Mouse (Mus musculus): ENCODE measurements around the gene Pdp2.
A peak's percentile ranks its signal among the peaks of the same experiment; 100 is the strongest.
"Not testable (repeated sequence)": the region's sequence is repeated elsewhere in the genome, so short reads cannot be mapped to it uniquely, and the experiment has no call there.

Gene Pdp2

GRCm38 (mm10) chr8:104591133-104591834 lies at the start of gene Pdp2:
Gene Pdp2 (plus strand): TSS chr8:104591451.
- DNase-seq (ENCODE audit: low read depth, low spot score) = peak; percentile 84

GRCm38 (mm10) chr8:104541515-104541880 lies 49.8 kb upstream of the Pdp2 start:
- DNase-seq (ENCODE audit: low read depth, low spot score) = no peak

DNA sequence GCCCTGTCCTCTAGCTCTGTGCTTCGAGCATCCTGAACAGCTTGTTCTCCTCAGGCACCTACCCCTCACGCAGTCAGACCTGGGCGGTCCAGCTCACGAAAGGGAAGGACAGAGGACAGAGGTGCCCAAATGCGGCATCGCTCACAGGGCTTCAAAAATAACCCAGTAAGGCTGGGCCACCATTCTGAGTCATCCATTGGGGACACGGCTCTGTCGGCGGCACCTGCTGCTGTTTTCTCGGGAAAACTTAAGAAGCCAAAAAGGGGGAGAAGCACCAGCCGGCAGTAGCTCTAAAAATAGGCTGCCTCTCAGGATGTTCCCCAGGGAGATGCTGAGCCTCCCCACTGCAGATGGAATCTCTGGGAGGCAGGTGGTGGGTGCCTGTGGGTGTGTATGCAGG lies 49.1 kb upstream of the Pdp2 start:
- DNase-seq (ENCODE audit: low read depth, low spot score) = no peak

- DNase-seq (ENCODE audit: low read depth, low spot score) = no peak
Measured at GRCm38 (mm10) chr8:104543440-104544045, 47.7 kb upstream of the Pdp2 start.

DNA sequence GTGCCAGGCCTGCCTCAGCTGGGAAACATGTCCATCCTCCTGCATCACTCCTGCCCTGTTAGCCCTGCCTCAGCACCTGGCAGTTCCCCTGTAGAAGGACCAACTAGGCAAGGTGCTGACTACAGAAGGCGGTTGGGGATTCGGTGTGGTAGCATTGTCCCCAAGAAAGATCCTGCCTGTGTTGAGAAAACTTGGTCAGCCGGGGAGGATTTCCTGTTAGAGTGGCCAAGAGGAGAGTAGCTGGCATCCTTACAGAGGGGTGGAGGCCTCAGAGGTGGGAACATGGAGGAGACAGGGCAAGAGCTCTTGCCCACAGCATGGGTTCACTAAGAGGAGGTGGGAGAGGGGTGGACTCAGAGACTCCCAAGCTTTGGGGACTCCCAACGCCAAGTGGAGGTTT lies 36.1 kb upstream of the Pdp2 start:
- no peak for DNase-seq (ENCODE audit: low read depth, low spot score)

GRCm38 (mm10) chr8:104557226-104557625 lies 34.0 kb upstream of the Pdp2 start:
- DNase-seq (ENCODE audit: low read depth, low spot score) = no peak

DNA sequence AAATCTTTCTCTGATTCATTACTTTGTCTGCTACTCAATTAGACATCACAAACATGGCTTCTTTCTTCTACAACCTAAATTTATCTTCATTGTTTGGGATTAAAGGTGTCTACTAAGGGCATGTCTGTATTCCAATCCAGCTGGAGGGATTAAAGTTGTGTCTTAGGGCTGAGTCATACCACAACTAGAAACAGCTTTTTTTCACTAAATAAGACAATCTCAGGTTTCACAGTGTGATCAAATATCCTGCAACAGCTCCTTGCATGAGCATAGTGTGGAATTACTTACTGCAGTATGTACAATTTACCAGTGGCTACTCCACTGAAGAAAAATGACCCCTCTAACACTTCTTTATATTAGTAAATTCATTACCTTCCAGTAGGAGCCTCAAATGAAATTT lies 30.5 kb upstream of the Pdp2 start:
- DNase-seq (ENCODE audit: low read depth, low spot score) = no peak

- peak; percentile 92 for DNase-seq (ENCODE audit: low read depth, low spot score)
Measured at GRCm38 (mm10) chr8:104564633-104565456, 26.4 kb upstream of the Pdp2 start.

GRCm38 (mm10) chr8:104565457-104565798 lies 25.8 kb upstream of the Pdp2 start:
- no peak for DNase-seq (ENCODE audit: low read depth, low spot score)

- DNase-seq (ENCODE audit: low read depth, low spot score) = peak; percentile 9
Measured at GRCm38 (mm10) chr8:104569559-104569958, 21.7 kb upstream of the Pdp2 start.

DNA sequence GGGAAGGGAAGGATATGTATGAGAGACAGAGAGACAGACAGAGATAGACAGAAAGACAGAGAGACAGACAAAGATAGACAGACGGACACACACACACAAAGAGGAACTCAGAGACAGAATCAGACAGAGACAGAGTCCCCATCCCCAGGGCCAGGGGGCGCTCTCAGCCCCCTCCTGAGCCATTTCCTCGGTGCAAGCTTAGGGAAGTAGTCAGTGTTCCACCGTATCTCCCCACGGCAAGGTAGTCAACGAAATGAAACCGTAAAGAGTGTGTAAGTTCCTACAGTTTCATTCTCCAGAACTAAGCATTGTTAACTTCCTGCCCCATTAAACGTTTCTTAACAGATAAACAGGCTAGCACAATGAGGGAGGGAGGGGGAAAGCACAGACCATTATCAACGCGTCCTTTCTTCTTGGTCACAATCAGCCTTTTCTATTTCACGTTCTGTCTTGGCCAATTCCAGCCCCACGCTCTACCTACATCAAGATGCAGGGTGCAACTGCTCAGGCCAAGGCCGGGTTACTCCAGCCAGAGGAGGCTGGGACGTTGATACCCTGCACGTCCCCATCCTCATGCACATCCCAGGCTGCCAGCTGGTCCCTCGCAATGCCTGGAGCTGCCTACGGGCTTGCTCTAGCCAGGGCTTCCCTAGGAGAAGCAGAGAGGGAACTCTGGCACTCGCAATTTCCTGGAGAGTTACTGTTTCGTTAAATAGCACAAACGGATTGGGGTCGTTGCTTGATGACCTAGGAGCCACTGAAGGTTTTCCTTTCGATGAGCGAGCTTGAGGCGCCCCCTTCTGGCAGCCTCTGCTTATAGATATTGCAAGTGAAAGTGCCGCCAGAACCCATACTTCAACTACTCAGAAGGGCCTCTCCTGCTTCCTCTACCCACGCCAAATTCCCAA lies 20.6 kb upstream of the Pdp2 start:
- DNase-seq (ENCODE audit: low read depth, low spot score) = peak; percentile 74

DNA sequence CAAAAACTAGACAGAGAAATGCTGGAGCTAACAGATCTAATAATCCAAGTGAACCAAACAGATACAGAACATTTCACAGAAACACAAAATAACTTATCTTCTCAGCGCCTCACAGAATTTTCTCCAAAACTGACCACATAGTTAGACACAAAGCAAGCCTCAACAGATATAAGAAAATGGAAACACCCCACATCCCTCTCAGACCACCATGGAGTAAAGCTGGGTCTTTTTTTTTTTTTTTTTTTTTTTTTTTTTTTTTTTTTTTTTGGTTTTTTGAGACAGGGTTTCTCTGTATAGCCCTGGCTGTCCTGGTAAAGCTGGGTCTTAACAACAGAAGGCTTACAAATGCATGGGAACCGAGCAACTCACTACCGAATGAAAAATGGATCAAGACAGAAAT lies 14.4 kb upstream of the Pdp2 start:
- no peak for DNase-seq (ENCODE audit: low read depth, low spot score)

DNA sequence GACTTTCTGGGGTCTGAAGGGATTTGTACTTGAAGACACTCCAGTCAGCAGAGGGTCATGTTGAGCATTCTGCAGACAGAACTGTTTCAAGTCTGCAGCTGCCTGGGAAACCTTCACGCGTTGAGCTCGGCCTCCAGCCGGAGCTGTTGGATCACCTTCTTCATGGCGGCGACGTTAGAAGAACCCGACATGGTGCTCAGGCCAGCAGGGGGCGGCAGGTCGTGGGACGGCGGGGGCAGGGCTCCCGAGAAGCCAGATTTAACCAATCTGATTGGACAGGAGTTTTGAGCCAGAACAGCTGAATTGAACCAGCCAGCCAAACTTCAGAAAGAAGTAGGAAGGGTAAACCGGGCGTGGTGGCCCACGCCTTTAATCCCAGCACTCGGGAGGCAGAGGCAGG lies 13.6 kb upstream of the Pdp2 start:
- DNase-seq (ENCODE audit: low read depth, low spot score) = not testable (repeated sequence)

GRCm38 (mm10) chr8:104584522-104584921 lies 6.7 kb upstream of the Pdp2 start:
- no peak for DNase-seq (ENCODE audit: low read depth, low spot score)

DNA sequence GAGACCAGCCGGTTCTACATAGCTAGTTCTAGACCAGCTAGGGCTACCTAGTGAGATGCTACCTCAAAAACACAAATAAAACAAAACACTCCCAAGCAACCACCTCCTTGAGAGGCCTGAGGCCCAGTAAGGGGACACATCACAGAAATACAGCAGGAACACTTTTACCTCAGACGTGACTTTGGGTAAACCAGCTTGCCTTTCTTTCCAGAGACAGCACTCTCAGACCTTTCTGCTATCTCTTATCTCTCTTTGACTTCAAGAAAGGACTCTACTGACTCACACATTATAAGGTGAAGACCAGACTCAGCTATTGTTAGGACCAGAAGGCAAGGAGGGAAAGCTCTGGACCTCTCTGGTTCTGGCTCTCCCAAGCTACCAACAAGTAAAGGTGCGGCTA lies 967 bp upstream of the Pdp2 start:
- no peak for DNase-seq (ENCODE audit: low read depth, low spot score)

DNA sequence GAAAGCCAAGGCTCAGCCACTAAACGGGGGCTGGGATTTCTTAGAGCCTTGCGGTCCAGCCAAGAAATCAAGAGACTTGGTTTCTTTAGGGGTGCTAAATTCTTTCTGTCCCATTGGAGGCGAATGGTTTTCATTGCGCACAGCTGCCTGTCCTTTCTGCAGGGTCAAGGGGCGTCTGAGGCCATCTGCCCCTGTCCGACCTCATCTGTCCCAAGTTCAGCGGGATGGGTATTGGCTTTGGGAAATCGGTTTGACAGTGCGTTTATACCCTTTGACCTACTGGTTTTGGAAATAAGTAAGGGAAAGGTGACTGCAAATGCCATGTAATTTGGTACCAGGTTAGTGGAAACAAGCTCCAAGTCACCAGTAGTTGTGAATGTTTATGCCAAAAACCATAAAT lies 605 bp downstream of the Pdp2 start:
- no peak for DNase-seq (ENCODE audit: low read depth, low spot score)

GRCm38 (mm10) chr8:104592566-104592965 lies 1.3 kb downstream of the Pdp2 start:
- DNase-seq (ENCODE audit: low read depth, low spot score) = no peak

DNA sequence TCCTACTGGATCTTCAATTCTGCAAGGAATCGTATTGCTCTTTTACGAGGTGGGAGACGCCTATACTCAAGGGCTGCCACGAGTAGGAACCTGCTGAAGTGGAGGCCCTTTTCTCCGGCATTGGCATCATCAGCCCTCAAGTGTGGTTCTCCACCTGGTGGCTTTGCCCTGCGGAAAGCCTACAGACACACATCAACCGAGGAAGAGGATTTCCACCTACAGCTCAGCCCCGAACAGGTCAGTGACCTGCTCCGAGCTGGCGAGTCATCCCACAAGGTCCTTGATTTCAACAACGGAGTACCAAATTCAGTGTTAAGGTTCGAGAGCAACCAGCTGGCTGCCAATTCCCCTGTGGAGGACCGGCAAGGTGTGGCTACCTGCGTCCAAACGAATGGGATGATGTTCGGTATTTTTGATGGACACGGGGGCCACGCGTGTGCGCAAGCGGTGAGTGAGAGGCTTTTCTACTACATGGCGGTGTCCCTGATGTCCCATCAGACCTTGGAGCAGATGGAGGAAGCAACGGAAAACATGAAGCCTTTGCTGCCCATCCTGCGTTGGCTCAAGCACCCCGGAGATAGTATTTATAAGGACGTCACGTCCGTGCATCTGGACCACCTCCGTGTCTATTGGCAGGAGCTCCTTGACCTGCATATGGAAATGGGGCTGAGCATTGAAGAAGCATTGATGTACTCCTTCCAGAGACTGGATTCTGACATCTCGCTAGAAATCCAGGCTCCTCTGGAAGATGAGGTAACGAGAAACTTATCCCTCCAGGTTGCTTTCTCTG lies 2.5 kb downstream of the Pdp2 start:
- no peak for DNase-seq (ENCODE audit: low read depth, low spot score)

DNA sequence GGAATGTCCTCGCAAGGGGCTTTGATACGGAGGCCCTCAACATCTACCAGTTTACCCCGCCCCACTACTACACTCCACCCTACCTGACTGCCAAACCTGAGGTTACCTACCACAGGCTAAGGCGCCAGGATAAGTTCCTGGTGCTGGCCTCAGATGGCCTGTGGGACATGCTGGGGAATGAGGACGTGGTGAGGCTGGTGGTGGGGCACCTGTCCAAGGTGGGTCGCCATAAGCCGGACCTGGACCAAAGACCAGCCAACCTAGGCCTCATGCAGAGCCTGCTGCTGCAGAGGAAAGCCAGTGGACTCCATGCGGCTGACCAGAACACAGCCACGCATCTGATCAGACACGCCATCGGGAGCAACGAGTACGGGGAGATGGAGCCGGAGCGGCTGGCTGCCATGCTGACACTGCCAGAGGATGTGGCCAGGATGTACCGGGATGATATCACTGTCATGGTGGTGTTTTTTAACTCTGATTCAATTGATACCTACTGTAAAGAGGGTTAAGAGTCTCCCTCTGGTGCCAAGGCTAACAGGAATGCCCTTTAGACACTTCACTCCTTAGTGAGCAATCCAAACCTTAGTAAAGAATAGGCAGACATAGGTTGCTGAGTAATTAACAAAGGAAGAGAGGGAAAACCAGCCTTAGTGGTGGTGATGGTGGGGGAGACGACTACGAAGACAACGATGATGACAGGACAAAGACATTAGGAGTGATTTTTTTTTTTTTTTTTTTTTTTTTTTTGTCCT lies 3.5 kb downstream of the Pdp2 start:
- no peak for DNase-seq (ENCODE audit: low read depth, low spot score)
